Mouse (Mus musculus): ENCODE results near the gene Mlip.
"Not testable (repeated sequence)": the region's sequence is repeated elsewhere in the genome, so short reads cannot be mapped to it uniquely, and the experiment has no call there.

The Mlip gene

DNA sequence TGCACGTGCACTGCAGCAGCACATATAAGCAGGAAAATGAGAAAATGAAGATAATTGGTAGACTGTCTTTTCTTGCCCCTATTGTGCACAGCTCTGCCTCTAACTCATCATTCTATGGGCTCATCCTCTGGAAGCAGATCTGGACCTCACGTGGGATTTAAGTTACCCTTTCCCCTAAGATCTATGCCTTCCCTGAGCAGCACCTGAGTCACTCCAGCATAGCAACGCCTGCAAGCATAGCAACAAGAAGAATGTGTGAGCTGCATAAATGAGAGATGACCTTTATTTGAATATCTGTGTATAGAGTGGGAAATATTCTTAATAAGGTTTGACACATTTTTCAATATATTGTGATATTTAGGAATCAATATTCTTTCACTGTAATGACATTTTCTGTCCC is 176.9 kb downstream of the Mlip start:
- no peak for DNase-seq

GRCm38 (mm10) chr9:77172044-77172443 is 180.7 kb downstream of the Mlip start:
- no peak for DNase-seq

DNA sequence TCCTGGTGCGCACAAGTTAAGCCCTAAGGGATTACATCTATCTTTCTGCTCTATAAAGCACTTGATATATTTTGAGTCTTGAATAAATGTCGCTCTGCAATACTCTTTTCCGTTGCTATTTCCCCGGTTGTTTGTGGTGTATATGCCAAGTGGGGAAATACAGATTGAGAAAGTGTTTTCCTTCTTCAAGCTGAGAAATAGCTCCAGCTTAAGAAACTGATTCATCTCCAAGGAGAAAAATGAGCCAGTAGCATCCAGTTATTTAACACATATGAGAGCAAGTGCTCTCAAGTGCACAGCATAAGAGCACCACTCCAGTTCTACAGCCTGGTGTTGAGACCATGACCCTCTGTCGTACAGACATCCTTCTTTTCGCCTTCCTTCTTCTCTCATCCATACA is 186.9 kb downstream of the Mlip start:
- DNase-seq = no peak

GRCm38 (mm10) chr9:77161764-77162163 is 191.0 kb downstream of the Mlip start:
- DNase-seq = peak; percentile 28 to 45

- DNase-seq = no peak
Observed at GRCm38 (mm10) chr9:77160277-77160926, 192.4 kb downstream of the Mlip start.

DNA sequence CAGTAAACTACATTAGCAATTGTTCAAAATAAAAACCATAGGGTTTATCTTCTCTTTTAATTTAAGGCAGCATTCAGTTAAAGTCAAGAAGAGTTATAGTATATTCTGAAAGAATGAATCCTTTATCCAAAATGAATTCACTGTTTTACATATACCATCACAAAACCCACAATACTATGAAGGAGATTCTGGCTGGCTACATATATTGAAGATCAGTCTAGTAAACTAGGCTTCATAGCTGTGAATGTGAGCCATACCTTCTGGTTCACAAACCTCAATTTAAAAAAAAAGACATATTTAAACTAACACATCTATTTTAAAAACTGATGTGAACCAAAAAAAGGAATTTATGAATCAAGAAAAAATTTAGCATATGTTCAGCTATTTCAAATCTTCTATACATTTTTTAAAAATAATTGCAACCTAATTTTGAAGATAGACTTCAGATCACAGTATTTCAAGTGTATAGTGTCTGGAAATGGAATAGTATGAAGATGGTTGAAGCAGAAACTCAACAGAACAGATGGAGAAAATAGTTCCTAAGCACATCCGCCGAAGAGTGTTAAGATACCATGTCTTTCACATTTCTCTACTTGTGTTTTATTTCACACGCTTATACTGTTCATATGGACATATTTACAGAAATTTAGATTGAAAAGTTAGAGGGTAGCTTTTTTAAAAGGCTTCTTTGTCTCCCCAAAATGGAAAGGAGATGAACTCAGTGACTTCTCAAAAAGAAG is 204.1 kb downstream of the Mlip start:
- no peak for DNase-seq

DNA sequence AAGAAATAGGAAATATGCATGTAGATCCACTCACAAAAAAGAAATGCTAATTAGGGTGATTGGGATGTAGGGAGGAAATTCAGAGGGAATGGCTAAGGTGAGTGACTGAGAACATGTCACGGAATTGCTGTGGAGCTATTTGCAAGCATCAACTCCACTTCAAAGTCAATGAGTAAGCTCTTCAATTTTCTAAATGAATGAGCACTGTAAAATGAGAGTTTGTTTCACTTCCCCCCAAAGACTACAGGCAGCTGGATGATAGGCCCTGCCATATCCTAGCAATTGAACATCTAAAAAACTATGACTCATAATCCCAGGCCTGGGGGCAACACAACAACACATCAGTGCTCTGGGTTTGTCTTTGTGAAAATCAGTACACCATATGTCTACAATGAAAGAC is 233.0 kb downstream of the Mlip start:
- DNase-seq = no peak

DNA sequence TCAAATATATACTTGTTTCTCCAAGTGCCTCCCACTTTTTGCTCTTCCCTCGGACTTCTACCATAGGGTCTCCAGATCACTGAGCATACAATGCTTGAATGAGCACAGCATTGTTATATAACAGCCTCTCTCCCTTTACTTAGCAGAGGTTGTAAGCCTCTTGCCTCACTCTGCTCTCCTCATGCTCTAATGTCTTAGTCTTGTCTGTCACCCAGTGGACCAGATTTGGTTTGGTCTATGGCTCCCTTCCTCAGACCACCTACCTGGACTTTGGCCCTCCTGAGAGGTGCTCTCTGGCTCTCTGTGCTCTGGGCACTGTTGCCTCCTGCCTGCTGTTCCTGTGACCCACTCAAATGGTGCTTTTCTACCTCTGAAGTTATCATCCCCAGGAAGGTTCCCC is 255.9 kb downstream of the Mlip start:
- DNase-seq = no peak

DNA sequence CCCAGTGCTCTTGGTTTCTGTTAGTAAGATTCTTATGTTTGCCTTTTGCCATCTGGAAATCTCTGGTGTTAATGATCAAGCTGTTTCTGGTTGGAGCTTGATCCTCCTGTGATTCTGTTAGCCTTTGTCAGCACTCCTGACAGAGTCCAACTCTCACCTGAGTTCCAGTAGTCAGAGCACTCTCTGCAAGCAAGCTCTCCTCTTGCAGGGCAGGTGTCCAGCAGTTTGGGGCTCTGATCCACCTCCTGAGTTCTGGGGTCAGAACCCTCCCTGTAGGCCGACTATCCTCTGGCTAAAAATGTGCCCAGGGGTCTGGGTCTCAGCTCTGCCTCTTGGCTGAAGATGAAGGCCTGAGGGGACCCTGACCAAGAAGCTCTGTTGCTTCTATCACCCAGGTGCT is 269.5 kb downstream of the Mlip start:
- not testable (repeated sequence) for DNase-seq

DNA sequence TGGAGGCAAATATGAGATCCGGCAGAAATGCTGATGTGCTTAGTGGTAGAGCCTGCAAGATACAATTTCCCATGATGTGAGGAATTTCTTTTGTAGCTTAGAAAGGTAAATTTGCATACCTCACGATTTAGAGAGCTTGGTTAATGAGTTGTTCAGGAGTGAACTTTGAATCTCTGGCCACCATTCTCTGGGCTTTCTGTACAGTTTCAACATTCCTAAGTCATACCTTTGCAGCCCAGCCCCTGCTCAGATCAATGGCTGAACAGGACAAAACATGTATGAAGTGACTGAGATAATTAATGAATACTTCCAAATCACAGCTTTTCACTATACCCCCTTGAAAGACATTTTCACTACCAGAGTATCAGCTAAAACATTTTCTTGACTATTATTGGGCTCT is 281.1 kb downstream of the Mlip start:
- DNase-seq = no peak

GRCm38 (mm10) chr9:77056611-77057010 is 296.2 kb downstream of the Mlip start:
- peak; percentile 68 to 72 for DNase-seq

DNA sequence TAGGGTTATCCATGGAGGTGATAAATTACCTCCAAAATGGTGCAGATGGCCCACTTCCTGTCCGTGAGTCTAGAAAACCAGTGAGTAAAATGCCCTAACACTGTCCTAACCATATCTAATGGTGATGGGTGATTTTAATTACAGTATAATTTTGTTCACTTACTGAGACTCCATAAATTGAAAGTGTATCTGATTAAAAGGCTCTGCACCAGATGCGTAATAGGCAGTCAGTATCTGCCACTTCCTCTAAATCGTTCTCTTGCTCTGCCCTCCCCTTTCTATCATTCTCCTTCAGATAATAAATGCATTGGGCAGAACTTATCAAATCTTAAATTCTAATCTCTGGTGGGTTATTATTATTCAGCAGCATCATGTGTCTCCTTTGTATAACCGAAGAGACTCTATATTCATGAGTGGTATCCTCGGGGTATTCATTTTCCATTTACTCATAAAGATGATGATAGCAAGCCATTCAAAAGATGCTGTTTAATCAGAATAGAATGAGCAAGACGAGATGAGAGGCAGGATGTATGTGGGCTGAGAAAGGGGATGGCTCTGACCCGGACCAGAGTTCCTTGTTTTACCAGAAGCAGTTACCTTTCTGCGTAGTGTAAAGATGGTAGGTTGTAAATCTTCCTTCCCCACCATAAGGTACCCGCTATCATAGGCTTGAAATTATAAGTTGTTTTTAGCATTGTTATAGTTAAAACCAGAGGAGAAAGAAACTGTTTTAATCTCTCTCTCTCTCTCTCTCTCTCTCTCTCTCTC is 298.2 kb downstream of the Mlip start:
- no peak for DNase-seq

Data from cerebellum, postnatal 10 days (tissue).